Mouse (Mus musculus): ENCODE measurements around the gene Papolb. TPM values are rescaled to one million over a fixed set of nuclear protein-coding genes. Genes with fewer than 3 reads are reported as not detected.
A peak's percentile ranks its signal among the peaks of the same experiment; 100 is the strongest.

Gene Papolb
- polyA plus RNA-seq, 1 experiment from 2014 or later = 0.05 TPM

- H3K4me1 ChIP-seq (ENCODE audit: control insufficient read depth, insufficient read depth, low read length) = peaks cover 4% of the 10 kb centered on the region; the same call in 1 of the 2 replicates
- no peaks in the 10 kb centered on the region for H3K36me3 ChIP-seq (ENCODE audit: control insufficient read depth, insufficient read depth)
- H3K27me3 ChIP-seq (ENCODE audit: control insufficient read depth, insufficient read depth, low read length) = no peaks in the 10 kb centered on the region
- WGBS = 46% methylated on average over 2 of the region's 2 CpGs
- no peaks in the 10 kb centered on the region for H3K9me3 ChIP-seq (replicated peaks; ENCODE audit: control insufficient read depth, low read length)
- no peak overlapping the region for H3K27ac ChIP-seq (ENCODE audit: low read length)
- H3K4me3 ChIP-seq (ENCODE audit: low read length) = no peak overlapping the region
- ATAC-seq (replicated peaks; ENCODE audit: extremely low read depth, insufficient read depth, low FRiP score) = no peak
- no peak overlapping the region for H3K4me2 ChIP-seq (ENCODE audit: low read depth, low read length)
- H3K9ac ChIP-seq (ENCODE audit: low read length) = no peak overlapping the region
These were observed 47.4 kb downstream of the Papolb start for GRCm38 (mm10) chr5:142482512-142482911.

GRCm38 (mm10) chr5:142478829-142479435, 50.9 kb downstream of the Papolb start:
- peak overlapping the region; percentile 13; the same call in 1 of the 2 replicates for H3K4me3 ChIP-seq (ENCODE audit: low read length)
- H3K27me3 ChIP-seq (ENCODE audit: control insufficient read depth, insufficient read depth, low read length) = no peaks in the 10 kb centered on the region
- H3K9ac ChIP-seq (ENCODE audit: low read length) = no peak overlapping the region
- H3K36me3 ChIP-seq (ENCODE audit: control insufficient read depth, insufficient read depth) = no peaks in the 10 kb centered on the region
- H3K9me3 ChIP-seq (replicated peaks; ENCODE audit: control insufficient read depth, low read length) = no peaks in the 10 kb centered on the region
- peak overlapping the region; percentile 61 for H3K4me2 ChIP-seq (ENCODE audit: low read depth, low read length)
- peak; percentile 59 for ATAC-seq (replicated peaks; ENCODE audit: extremely low read depth, insufficient read depth, low FRiP score)
- H3K4me1 ChIP-seq (ENCODE audit: control insufficient read depth, insufficient read depth, low read length) = peaks cover 6% of the 10 kb centered on the region; the same call in 1 of the 2 replicates
- no peak overlapping the region for H3K27ac ChIP-seq (ENCODE audit: low read length)
- 29% methylated on average over 17 of the region's 17 CpGs for WGBS

DNA sequence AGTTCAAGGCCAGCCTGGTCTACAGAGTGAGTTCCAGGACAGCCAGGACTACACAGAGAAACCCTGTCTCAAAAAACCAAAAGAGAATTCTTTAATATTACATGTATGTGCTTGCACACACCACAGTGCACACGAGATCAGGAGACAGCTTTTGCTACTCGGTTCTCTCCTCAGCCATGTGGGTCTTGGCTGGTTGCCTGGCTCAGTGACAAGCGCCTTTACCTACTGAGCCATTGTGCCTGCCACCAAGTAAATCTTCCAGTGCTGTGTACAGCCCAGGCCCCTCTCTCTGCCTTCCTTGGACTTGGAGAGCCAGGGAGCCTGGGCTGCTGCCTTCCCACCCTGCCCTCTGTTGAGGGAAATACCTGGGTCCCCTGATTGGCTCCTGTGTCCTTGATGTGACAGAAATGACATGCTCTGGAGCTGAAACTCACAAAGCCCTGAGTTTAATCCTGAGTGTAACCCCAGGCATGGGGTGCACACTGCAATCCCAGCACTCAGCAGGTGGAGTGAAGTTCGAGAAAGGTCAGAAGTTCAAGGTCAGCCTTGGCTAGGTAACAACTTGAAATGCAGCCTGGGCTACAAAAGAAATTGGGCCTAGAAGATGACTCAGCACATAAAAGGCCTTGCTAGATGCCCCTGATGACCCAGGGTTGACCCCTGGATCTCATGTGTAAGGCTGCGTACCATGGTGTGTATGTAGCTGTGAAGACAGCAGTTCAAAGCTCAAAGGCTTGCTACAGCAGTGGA, 51.8 kb downstream of the Papolb start:
- WGBS = 69% methylated on average over 5 of the region's 5 CpGs
- ATAC-seq (replicated peaks; ENCODE audit: extremely low read depth, insufficient read depth, low FRiP score) = no peak
- no peak overlapping the region for H3K27ac ChIP-seq (ENCODE audit: low read length)

DNA sequence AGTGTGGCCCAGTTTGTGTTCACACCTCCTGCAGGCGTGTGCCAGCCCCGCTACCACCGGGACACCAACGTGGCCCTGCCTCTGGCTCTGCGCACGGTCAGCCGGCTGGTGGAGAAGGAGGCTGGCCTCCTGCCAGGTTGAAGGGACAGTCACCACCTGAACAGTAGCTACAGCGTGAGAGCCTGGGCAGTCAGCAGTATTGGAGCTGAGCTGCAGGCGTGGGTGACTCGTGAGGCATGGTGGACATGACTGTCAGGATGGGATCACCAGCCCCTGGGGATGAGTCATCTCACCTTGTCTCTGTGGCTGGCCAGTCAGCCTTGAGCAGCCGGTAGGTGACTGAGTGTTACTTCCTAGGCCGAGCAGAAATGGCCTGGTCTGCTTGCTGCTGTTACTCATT, 52.5 kb downstream of the Papolb start:
- WGBS = 57% methylated on average over 12 of the region's 12 CpGs
- Histone ChIP-seq H3K9ac (ENCODE audit: low read length) (no peak overlapping the region), H3K27ac (ENCODE audit: low read length) (no peak overlapping the region), H3K4me1 (ENCODE audit: control insufficient read depth, insufficient read depth, low read length) (peaks cover 6% of the 10 kb centered on the region; the same call in 1 of the 2 replicates), H3K9me3 (replicated peaks; ENCODE audit: control insufficient read depth, low read length) (no peaks in the 10 kb centered on the region), H3K4me2 (ENCODE audit: low read depth, low read length) (no peak overlapping the region), H3K27me3 (ENCODE audit: control insufficient read depth, insufficient read depth, low read length) (no peaks in the 10 kb centered on the region), H3K4me3 (ENCODE audit: low read length) (no peak overlapping the region), H3K36me3 (ENCODE audit: control insufficient read depth, insufficient read depth) (peaks cover 2% of the 10 kb centered on the region; the same call in 1 of the 2 replicates)
- no peak for ATAC-seq (replicated peaks; ENCODE audit: extremely low read depth, insufficient read depth, low FRiP score)

More for the DNA sequence above, 51.8 kb downstream of the Papolb start:
- Histone ChIP-seq H3K27me3 (ENCODE audit: control insufficient read depth, insufficient read depth, low read length) (no peaks in the 10 kb centered on the region), H3K4me1 (ENCODE audit: control insufficient read depth, insufficient read depth, low read length) (peaks cover 6% of the 10 kb centered on the region; the same call in 1 of the 2 replicates), H3K36me3 (ENCODE audit: control insufficient read depth, insufficient read depth) (no peaks in the 10 kb centered on the region), H3K9me3 (replicated peaks; ENCODE audit: control insufficient read depth, low read length) (no peaks in the 10 kb centered on the region), H3K4me2 (ENCODE audit: low read depth, low read length) (no peak overlapping the region), H3K4me3 (ENCODE audit: low read length) (no peak overlapping the region), H3K9ac (ENCODE audit: low read length) (no peak overlapping the region)

Other genes starting within 250 kb of the Papolb start
- gene Foxk1, start 128.6 kb downstream of the Papolb start, polyA plus RNA-seq (2015; fragmentation: Nextera tagmentation; extraction: Ambion mirVana) = 2.5 and 4.7 TPM in 2 replicates
- gene Ap5z1, start 66.1 kb downstream of the Papolb start, polyA plus RNA-seq (2015; fragmentation: Nextera tagmentation; extraction: Ambion mirVana) = 8.8 TPM in 2 replicates
- gene Radil, start 21.0 kb upstream of the Papolb start, polyA plus RNA-seq (2015; fragmentation: Nextera tagmentation; extraction: Ambion mirVana) = 9.0 and 11.9 TPM in 2 replicates
- 0.14 and 0.24 TPM in 2 replicates for gene Mmd2, start 78.7 kb upstream of the Papolb start, polyA plus RNA-seq (2015; fragmentation: Nextera tagmentation; extraction: Ambion mirVana)
- 27.5 and 29.4 TPM in 2 replicates for gene Wipi2, start 97.6 kb upstream of the Papolb start, polyA plus RNA-seq (2015; fragmentation: Nextera tagmentation; extraction: Ambion mirVana)
- gene Slc29a4, start 162.4 kb upstream of the Papolb start, polyA plus RNA-seq (2015; fragmentation: Nextera tagmentation; extraction: Ambion mirVana) = 1.1 and 1.4 TPM in 2 replicates

All from heart, embryonic 16.5 days (tissue).